Mouse (Mus musculus): ENCODE measurements around the gene Plcb2. TPM values are rescaled to one million over a fixed set of nuclear protein-coding genes. Genes with fewer than 3 reads are reported as not detected.
A peak's percentile ranks its signal among the peaks of the same experiment; 100 is the strongest.

Plcb2 gene
- polyA plus RNA-seq, 2 experiments, result 0.74 to 2.1 TPM

GRCm38 (mm10) chr2:118662902-118663803 is 65.1 kb downstream of the Plcb2 start, which contains the start of gene Pak6:
Gene Pak6 (plus strand): TSS chr2:118663303.
- no peaks in the 10 kb centered on the region for H3K9me3 ChIP-seq (ENCODE audit: control insufficient read depth, low read length)
- 2% methylated on average over 36 of the region's 37 CpGs for WGBS
- no peak within 1 kb of the TSS for H3K27ac ChIP-seq (replicated peaks; ENCODE audit: low read depth, low read length)
- ATAC-seq (ENCODE audit: low FRiP score, low read depth) (peak; percentile 42; the same call in 1 of the 2 replicates), DNase-seq (ENCODE audit: low spot score) (no peak)
- peak within 1 kb of the TSS; percentile 49 for H3K9ac ChIP-seq (ENCODE audit: low read depth, low read length, severe bottlenecking)
- no peaks in the 10 kb centered on the region for H3K36me3 ChIP-seq (ENCODE audit: control insufficient read depth, insufficient read depth, low read length)
- H3K4me2 ChIP-seq (replicated peaks; ENCODE audit: low read depth, low read length, severe bottlenecking), result peak within 1 kb of the TSS; percentile 86
- peak within 1 kb of the TSS; percentile 39 for H3K4me3 ChIP-seq (replicated peaks; ENCODE audit: low read length)
- H3K27me3 ChIP-seq (ENCODE audit: control insufficient read depth, insufficient read depth, low read length), result no peaks in the 10 kb centered on the region
- peaks cover 26% of the 10 kb centered on the region for H3K4me1 ChIP-seq (ENCODE audit: control insufficient read depth, insufficient read depth, low read length)
- no peak for TF ChIP-seq POLR2A (IDR thresholded peaks at IDR 0.05; ENCODE audit: borderline replicate concordance, extremely low read depth, insufficient read depth, insufficient read length)

- Histone ChIP-seq H3K4me3 (replicated peaks; ENCODE audit: low read length) (no peak overlapping the region), H3K27me3 (ENCODE audit: control insufficient read depth, insufficient read depth, low read length) (no peaks in the 10 kb centered on the region), H3K27ac (replicated peaks; ENCODE audit: low read depth, low read length) (no peak overlapping the region), H3K9me3 (ENCODE audit: control insufficient read depth, low read length) (no peaks in the 10 kb centered on the region), H3K4me2 (replicated peaks; ENCODE audit: low read depth, low read length, severe bottlenecking) (no peak overlapping the region), H3K9ac (ENCODE audit: low read depth, low read length, severe bottlenecking) (no peak overlapping the region), H3K4me1 (ENCODE audit: control insufficient read depth, insufficient read depth, low read length) (peaks cover 28% of the 10 kb centered on the region), H3K36me3 (ENCODE audit: control insufficient read depth, insufficient read depth, low read length) (no peaks in the 10 kb centered on the region)
- TF ChIP-seq POLR2A (IDR thresholded peaks at IDR 0.05; ENCODE audit: borderline replicate concordance, extremely low read depth, insufficient read depth, insufficient read length), result no peak
- ATAC-seq (ENCODE audit: low FRiP score, low read depth) (no peak), DNase-seq (ENCODE audit: low spot score) (no peak)
- 69% methylated on average over 9 of the region's 9 CpGs for WGBS
Observed at GRCm38 (mm10) chr2:118661891-118662290, 66.3 kb downstream of the Plcb2 start.

- ATAC-seq (ENCODE audit: low FRiP score, low read depth) (peak; percentile 84), DNase-seq (ENCODE audit: low spot score) (no peak)
- H3K4me2 ChIP-seq (replicated peaks; ENCODE audit: low read depth, low read length, severe bottlenecking), result peak overlapping the region; percentile 48
- H3K27ac ChIP-seq (replicated peaks; ENCODE audit: low read depth, low read length), result no peak overlapping the region
- H3K9me3 ChIP-seq (ENCODE audit: control insufficient read depth, low read length), result no peaks in the 10 kb centered on the region
- no peaks in the 10 kb centered on the region for H3K36me3 ChIP-seq (ENCODE audit: control insufficient read depth, insufficient read depth, low read length)
- H3K9ac ChIP-seq (ENCODE audit: low read depth, low read length, severe bottlenecking), result peak overlapping the region; percentile 38; the same call in 1 of the 2 replicates
- 2% methylated on average over 4 of the region's 4 CpGs for WGBS
- no peaks in the 10 kb centered on the region for H3K27me3 ChIP-seq (ENCODE audit: control insufficient read depth, insufficient read depth, low read length)
- peak overlapping the region; percentile 29 for H3K4me3 ChIP-seq (replicated peaks; ENCODE audit: low read length)
- H3K4me1 ChIP-seq (ENCODE audit: control insufficient read depth, insufficient read depth, low read length), result peaks cover 34% of the 10 kb centered on the region
- TF ChIP-seq POLR2A (IDR thresholded peaks at IDR 0.05; ENCODE audit: borderline replicate concordance, extremely low read depth, insufficient read depth, insufficient read length), result no peak
Observed at GRCm38 (mm10) chr2:118659998-118660452, 68.2 kb downstream of the Plcb2 start.

GRCm38 (mm10) chr2:118659493-118659892 is 68.7 kb downstream of the Plcb2 start:
- no peaks in the 10 kb centered on the region for H3K27me3 ChIP-seq (ENCODE audit: control insufficient read depth, insufficient read depth, low read length)
- no peak for ATAC-seq (ENCODE audit: low FRiP score, low read depth)
- no peaks in the 10 kb centered on the region for H3K36me3 ChIP-seq (ENCODE audit: control insufficient read depth, insufficient read depth, low read length)
- no peaks in the 10 kb centered on the region for H3K9me3 ChIP-seq (ENCODE audit: control insufficient read depth, low read length)
- TF ChIP-seq POLR2A (IDR thresholded peaks at IDR 0.05; ENCODE audit: borderline replicate concordance, extremely low read depth, insufficient read depth, insufficient read length), result no peak
- H3K27ac ChIP-seq (replicated peaks; ENCODE audit: low read depth, low read length), result no peak overlapping the region
- no peak for DNase-seq (ENCODE audit: low spot score)
- H3K4me1 ChIP-seq (ENCODE audit: control insufficient read depth, insufficient read depth, low read length), result peaks cover 34% of the 10 kb centered on the region
- H3K4me3 ChIP-seq (replicated peaks; ENCODE audit: low read length), result 0 out of 2 replicates have a peak overlapping the region, but pooled peaks have one; percentile 29
- 87% methylated on average over 12 of the region's 12 CpGs for WGBS
- peak overlapping the region; percentile 48 for H3K4me2 ChIP-seq (replicated peaks; ENCODE audit: low read depth, low read length, severe bottlenecking)
- H3K9ac ChIP-seq (ENCODE audit: low read depth, low read length, severe bottlenecking), result no peak overlapping the region

- Histone ChIP-seq H3K4me1 (ENCODE audit: control insufficient read depth, insufficient read depth, low read length) (peaks cover 31% of the 10 kb centered on the region), H3K36me3 (ENCODE audit: control insufficient read depth, insufficient read depth, low read length) (no peaks in the 10 kb centered on the region), H3K27ac (replicated peaks; ENCODE audit: low read depth, low read length) (no peak overlapping the region), H3K4me2 (replicated peaks; ENCODE audit: low read depth, low read length, severe bottlenecking) (no peak overlapping the region), H3K27me3 (ENCODE audit: control insufficient read depth, insufficient read depth, low read length) (no peaks in the 10 kb centered on the region), H3K9me3 (ENCODE audit: control insufficient read depth, low read length) (no peaks in the 10 kb centered on the region), H3K9ac (ENCODE audit: low read depth, low read length, severe bottlenecking) (no peak overlapping the region), H3K4me3 (replicated peaks; ENCODE audit: low read length) (no peak overlapping the region)
- WGBS, result 75% methylated on average over 1 of the region's 1 CpGs
- no peak for TF ChIP-seq POLR2A (IDR thresholded peaks at IDR 0.05; ENCODE audit: borderline replicate concordance, extremely low read depth, insufficient read depth, insufficient read length)
- DNase-seq (ENCODE audit: low spot score) (no peak), ATAC-seq (ENCODE audit: low FRiP score, low read depth) (no peak)
Observed at GRCm38 (mm10) chr2:118659077-118659476, 69.2 kb downstream of the Plcb2 start.
